Mouse (Mus musculus) MEL (cell line): Measurements from ENCODE around the gene Fut8.

ENCODE experiments used
- CHD1 ChIP-seq: IDR thresholded peaks from 2 replicates; pipeline ENCODE4 v1.6.1; 2012; ENCODE audit warnings: low read depth, mild to moderate bottlenecking, inconsistent platforms, low read length, improper control_type of control experiment
- CTCF ChIP-seq, 3 experiments: IDR thresholded peaks in 2 of 3; conservative IDR thresholded peaks in 1 of 3; 2 replicates each; pipeline ENCODE4 v1.5.1; 2011 to 2012; ENCODE audit warnings: low read length in 3 of 3, low read depth in 2 of 3, mild to moderate bottlenecking in 2 of 3, improper control_type of control experiment in 1 of 3, inconsistent platforms in 1 of 3, mixed read lengths in 1 of 3, moderate library complexity in 1 of 3; ENCODE audit not compliant: control insufficient read depth in 1 of 3, insufficient read depth in 1 of 3, poor library complexity in 1 of 3, severe bottlenecking in 1 of 3
- E2F4 ChIP-seq: IDR thresholded peaks from 2 replicates; pipeline ENCODE4 v1.6.1; 2011; ENCODE audit warnings: low read depth, low read length, improper control_type of control experiment, borderline replicate concordance
- ELF1 ChIP-seq: IDR thresholded peaks from 2 replicates; pipeline ENCODE4 v1.6.1; 2014; ENCODE audit warnings: low read depth, mild to moderate bottlenecking, inconsistent platforms, low read length, improper control_type of control experiment, moderate library complexity
- GABPA ChIP-seq: IDR thresholded peaks from 2 replicates; pipeline ENCODE4 v1.6.1; 2012; ENCODE audit warnings: low read depth, mild to moderate bottlenecking, inconsistent platforms, low read length, improper control_type of control experiment, moderate library complexity
- MAX ChIP-seq: IDR thresholded peaks from 2 replicates; pipeline ENCODE4 v1.6.1; 2011; ENCODE audit warnings: low read length, improper control_type of control experiment
- MAZ ChIP-seq: IDR thresholded peaks from 2 replicates; pipeline ENCODE4 v1.6.1; 2012; ENCODE audit warnings: low read depth, mild to moderate bottlenecking, inconsistent platforms, low read length, improper control_type of control experiment
- POLR2A ChIP-seq, 2 experiments: IDR thresholded peaks; 2 replicates each; pipeline ENCODE4 v1.6.1; 2011 to 2012; ENCODE audit warnings: low read length in 2 of 2, mild to moderate bottlenecking in 2 of 2, control low read depth in 1 of 2, improper control_type of control experiment in 1 of 2, low read depth in 1 of 2, moderate library complexity in 1 of 2; ENCODE audit not compliant: control insufficient read depth in 1 of 2, insufficient read depth in 1 of 2, poor library complexity in 1 of 2
- POLR2AphosphoS5 ChIP-seq: IDR thresholded peaks from 2 replicates; pipeline ENCODE4 v1.6.1; 2012; ENCODE audit warnings: low read depth, borderline replicate concordance, mild to moderate bottlenecking, inconsistent platforms, low read length, moderate library complexity, mixed read lengths
- SIN3A ChIP-seq: IDR thresholded peaks from 2 replicates; pipeline ENCODE4 v1.6.1; 2012; ENCODE audit warnings: low read length, improper control_type of control experiment, inconsistent platforms
- ZNF384 ChIP-seq: IDR thresholded peaks from 2 replicates; pipeline ENCODE4 v1.6.1; 2012; ENCODE audit warnings: low read depth, mild to moderate bottlenecking, inconsistent platforms, low read length, improper control_type of control experiment

DNA sequence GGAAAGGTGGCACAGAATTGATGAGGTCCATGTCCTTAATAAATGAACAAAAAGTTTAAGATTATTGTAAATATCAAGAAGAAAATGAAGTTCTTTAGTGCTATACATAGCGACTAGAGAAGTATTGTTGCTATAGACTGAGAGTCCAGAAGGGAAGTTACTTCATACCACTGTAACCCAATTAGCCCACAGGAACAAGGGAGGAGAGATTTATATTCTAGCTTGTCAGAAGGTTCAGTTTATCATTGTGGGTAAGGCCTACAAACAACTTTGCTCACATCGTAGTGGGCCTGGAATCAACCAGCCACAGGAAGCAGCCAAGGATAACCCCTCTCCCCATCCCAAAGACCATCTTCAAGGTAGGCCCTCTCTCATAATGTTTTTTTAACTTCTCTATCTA lies 29.9 kb upstream of the Fut8 start:
- TF ChIP-seq SIN3A (no peak; the same call in 1 of the 2 replicates), GABPA (no peak), CTCF (IDR thresholded peaks at IDR 0.05 in 2 of 3, conservative IDR thresholded peaks at IDR 0.05 in 1 of 3; ENCODE audit: control insufficient read depth in 1 of 3, insufficient read depth in 1 of 3, low read depth in 2 of 3, low read length in 3 of 3, poor library complexity in 1 of 3, severe bottlenecking in 1 of 3) (no peak), E2F4 (no peak), MAZ (no peak), POLR2AphosphoS5 (no peak), POLR2A (IDR thresholded peaks at IDR 0.05; ENCODE audit: control insufficient read depth in 1 of 2, insufficient read depth in 1 of 2, low read depth in 1 of 2, low read length in 2 of 2, poor library complexity in 1 of 2) (no peak), CHD1 (no peak; the same call in 1 of the 2 replicates), MAX (no peak), ELF1 (no peak), ZNF384 (no peak)
